Mouse (Mus musculus) brain, embryonic 14.5 days (tissue): ENCODE results near the gene Olfr641.

Experiments used
- CTCF ChIP-seq: fragments of 200-500 bp; IDR thresholded peaks from 2 replicates; pipeline ENCODE4 v1.5.1; 2012; ENCODE audit warnings: inconsistent platforms, mild to moderate bottlenecking, moderate library complexity, borderline replicate concordance; ENCODE audit not compliant: insufficient read depth, insufficient read length; ENCODE audit errors: extremely low read depth
- POLR2A ChIP-seq: fragments of 200-500 bp; IDR thresholded peaks from 2 replicates; pipeline ENCODE4 v1.6.1; 2012; ENCODE audit warnings: mild to moderate bottlenecking, inconsistent platforms, borderline replicate concordance; ENCODE audit not compliant: poor library complexity, insufficient read depth, insufficient read length, severe bottlenecking; ENCODE audit errors: extremely low read depth

DNA sequence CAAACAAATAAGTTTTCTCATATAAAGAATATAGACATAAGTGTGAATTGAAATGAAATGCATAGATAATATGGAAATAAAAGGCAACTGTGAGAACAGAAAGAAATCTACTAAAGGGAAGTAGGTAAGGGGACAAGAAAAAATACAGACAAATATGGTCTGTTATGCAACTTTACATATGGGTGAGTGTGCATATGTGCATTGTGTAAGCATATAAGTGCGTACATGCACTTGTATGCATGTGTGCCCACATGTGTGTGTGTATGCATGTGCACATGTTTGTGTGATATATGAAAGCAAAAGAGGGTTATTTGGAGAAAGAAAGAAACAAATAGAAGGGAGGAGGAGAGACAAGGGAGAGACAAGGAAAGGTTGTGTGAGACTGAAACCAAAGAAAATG, 16.3 kb upstream of the Olfr641 start:
- no peak for TF ChIP-seq POLR2A
- TF ChIP-seq CTCF: no peak
